Mouse (Mus musculus) heart, postnatal 0 days (tissue): ENCODE measurements around the gene Atp13a4.

Experiments
- CTCF ChIP-seq: IDR thresholded peaks from 2 replicates; pipeline ENCODE4 v1.5.1; 2016; ENCODE audit warnings: antibody characterized with exemption, control low read depth, low read depth
- EP300 ChIP-seq: IDR thresholded peaks from 2 replicates; pipeline ENCODE4 v1.6.1; 2016; ENCODE audit warnings: antibody characterized with exemption, low read depth

GRCm38 (mm10) chr16:29459331-29459730 is 85.3 kb downstream of the Atp13a4 start:
- TF ChIP-seq CTCF (no peak), EP300 (no peak)
